ENCODE assay signal across 23 mouse cellular contexts in genomic region chr15:79282434-79282833, GRCm38 (mm10). TPM values are rescaled to one million over a fixed set of nuclear protein-coding genes. Genes with fewer than 3 reads are reported as not detected.
DNase-seq lines count a peak whose midpoint lies in the region; ATAC-seq and TF ChIP-seq lines count a peak whose summit lies in the region.
"Had no signal": no experiment of that assay in that cellular context is flagged by ENCODE, and none has a peak within 500 bp of the region (broad histone marks: within the 10 kb centered on the region; RNA-seq: fewer than 3 reads in every experiment).

No protein-coding gene starts in this region.

- no peak for TF ChIP-seq EP300 in liver, postnatal 0 days (IDR thresholded peaks at IDR 0.05; ENCODE audit: low read depth)
- no peak for TF ChIP-seq EP300 in lung, postnatal 0 days (IDR thresholded peaks at IDR 0.05)

- no peak for DNase-seq in liver, postnatal 0 days
- peak; percentile 33 for DNase-seq in lung, postnatal 0 days (ENCODE audit: low spot score)
- no peak for DNase-seq in lung, postnatal 10 days
- no peak for DNase-seq in yolk sac, embryonic 10.5 days (ENCODE audit: low spot score)
- no peak for DNase-seq in left cerebral cortex, adult 18-20 months (ENCODE audit: low spot score in 2 of 2)
- DNase-seq: adrenal gland, postnatal 14 days; cerebellum, adult 11-12 months; cerebellum, adult 9-10 months; cerebellum, postnatal 25 days; gastrocnemius, postnatal 14 days had no signal

- peak overlapping the region; percentile 90; the same call in 1 of the 2 replicates for H3K27ac ChIP-seq in liver, embryonic 12.5 days
- no peak overlapping the region for H3K27ac ChIP-seq in liver, postnatal 0 days (ENCODE audit: low read depth)
- H3K27ac ChIP-seq in lung, postnatal 0 days (ENCODE audit: low read length): no peak overlapping the region
- peak overlapping the region; percentile 93 for H3K27ac ChIP-seq in small intestine, adult 2 months (ENCODE audit: insufficient read depth, low read depth, low read length)
- H3K27ac ChIP-seq: embryonic facial prominence, embryonic 12.5 days; forebrain, embryonic 15.5 days; heart, embryonic 13.5 days; hindbrain, embryonic 14.5 days had no signal

- H3K9me3 ChIP-seq in liver, embryonic 12.5 days (replicated peaks): no peaks in the 10 kb centered on the region
- no peaks in the 10 kb centered on the region for H3K9me3 ChIP-seq in liver, postnatal 0 days (ENCODE audit: low read length)
- no peaks in the 10 kb centered on the region for H3K9me3 ChIP-seq in lung, postnatal 0 days (ENCODE audit: low read length)
- H3K9me3 ChIP-seq: embryonic facial prominence, embryonic 12.5 days; forebrain, embryonic 15.5 days; heart, embryonic 13.5 days had no signal

- TF ChIP-seq CTCF in liver, postnatal 0 days (IDR thresholded peaks at IDR 0.05; ENCODE audit: low read depth): no peak
- TF ChIP-seq CTCF in lung, postnatal 0 days (IDR thresholded peaks at IDR 0.05): no peak
- no peak for TF ChIP-seq CTCF in small intestine, adult 2 months (IDR thresholded peaks at IDR 0.05; ENCODE audit: extremely low read depth, insufficient read length, insufficient replicate concordance, low read depth, low read length)

- H3K4me3 ChIP-seq in liver, embryonic 12.5 days: no peak overlapping the region
- no peak overlapping the region for H3K4me3 ChIP-seq in liver, postnatal 0 days (ENCODE audit: low read depth, low read length)
- H3K4me3 ChIP-seq in lung, postnatal 0 days (ENCODE audit: low read depth, low read length): no peak overlapping the region
- peak overlapping the region; percentile 83 for H3K4me3 ChIP-seq in small intestine, adult 2 months (ENCODE audit: low read depth, low read length)
- H3K4me3 ChIP-seq: embryonic facial prominence, embryonic 12.5 days; forebrain, embryonic 15.5 days; heart, embryonic 13.5 days had no signal

- H3K4me2 ChIP-seq in liver, embryonic 12.5 days: no peak overlapping the region
- H3K4me2 ChIP-seq in liver, postnatal 0 days (ENCODE audit: low read depth, low read length): no peak overlapping the region
- no peak overlapping the region for H3K4me2 ChIP-seq in lung, postnatal 0 days (replicated peaks; ENCODE audit: low read depth, low read length)
- H3K4me2 ChIP-seq: embryonic facial prominence, embryonic 12.5 days; forebrain, embryonic 15.5 days; heart, embryonic 13.5 days; hindbrain, embryonic 14.5 days had no signal

- peaks cover 18% of the 10 kb centered on the region for H3K36me3 ChIP-seq in liver, embryonic 12.5 days
- H3K36me3 ChIP-seq in liver, postnatal 0 days (replicated peaks; ENCODE audit: insufficient read depth, low read length): 0 out of 2 replicates have a peak, but pooled peaks cover 2% of the 10 kb centered on the region
- no peaks in the 10 kb centered on the region for H3K36me3 ChIP-seq in lung, postnatal 0 days (ENCODE audit: insufficient read depth, low read length)
- peaks cover 35% of the 10 kb centered on the region for H3K36me3 ChIP-seq in small intestine, adult 2 months (ENCODE audit: control insufficient read depth, insufficient read depth, low read length)
- H3K36me3 ChIP-seq: forebrain, embryonic 15.5 days had no signal

- WGBS in liver, embryonic 12.5 days (ENCODE audit: insufficient replicate concordance): 75% methylated on average over 5 of the region's 5 CpGs
- 77% methylated on average over 5 of the region's 5 CpGs for WGBS in liver, postnatal 0 days (ENCODE audit: insufficient replicate concordance)
- 50% methylated on average over 5 of the region's 5 CpGs for WGBS in lung, postnatal 0 days
- 31% methylated on average over 5 of the region's 5 CpGs for WGBS in small intestine, adult 2 months

- 0 out of 2 replicates have a peak overlapping the region, but pooled peaks have one; percentile 24 for H3K9ac ChIP-seq in liver, embryonic 12.5 days
- H3K9ac ChIP-seq in liver, postnatal 0 days (replicated peaks): no peak overlapping the region
- no peak overlapping the region for H3K9ac ChIP-seq in lung, postnatal 0 days (replicated peaks; ENCODE audit: low read depth)
- H3K9ac ChIP-seq: embryonic facial prominence, embryonic 12.5 days; forebrain, embryonic 15.5 days; heart, embryonic 13.5 days; hindbrain, embryonic 14.5 days had no signal

- no peaks in the 10 kb centered on the region for H3K27me3 ChIP-seq in liver, embryonic 12.5 days (replicated peaks)
- no peaks in the 10 kb centered on the region for H3K27me3 ChIP-seq in liver, postnatal 0 days (ENCODE audit: insufficient read depth, low read length)
- no peaks in the 10 kb centered on the region for H3K27me3 ChIP-seq in lung, postnatal 0 days (replicated peaks; ENCODE audit: insufficient read depth, low read length)
- no peaks in the 10 kb centered on the region for H3K27me3 ChIP-seq in small intestine, adult 2 months (ENCODE audit: control insufficient read depth, insufficient read depth, low read length)
- H3K27me3 ChIP-seq: CH12.LX; embryonic facial prominence, embryonic 12.5 days; forebrain, embryonic 15.5 days; heart, embryonic 13.5 days; Patski had no signal

- no peak for TF ChIP-seq POLR2A in small intestine, adult 2 months (IDR thresholded peaks at IDR 0.05; ENCODE audit: low read depth, low read length)

- peaks cover 26% of the 10 kb centered on the region for H3K4me1 ChIP-seq in liver, embryonic 12.5 days
- H3K4me1 ChIP-seq in liver, postnatal 0 days (ENCODE audit: insufficient read depth): peaks cover 20% of the 10 kb centered on the region
- H3K4me1 ChIP-seq in lung, postnatal 0 days (ENCODE audit: insufficient read depth, low read depth, low read length): 0 out of 2 replicates have a peak, but pooled peaks cover 3% of the 10 kb centered on the region
- peaks cover 29% of the 10 kb centered on the region for H3K4me1 ChIP-seq in small intestine, adult 2 months (ENCODE audit: control insufficient read depth, insufficient read depth, insufficient read length, low read length)
- H3K4me1 ChIP-seq: forebrain, embryonic 15.5 days had no signal

- ATAC-seq in liver, embryonic 12.5 days: no peak
- no peak for ATAC-seq in liver, postnatal 0 days
- ATAC-seq in lung, postnatal 0 days: peak; percentile 5; the same call in 1 of the 2 replicates
- ATAC-seq: activated CD4-positive, CD25-positive, alpha-beta regulatory T cell, adult 4 months; forebrain, embryonic 15.5 days; Patski had no signal

RNA-seq across cellular contexts. Expression of gene Baiap2l2, which starts 2.9 kb away (rescaled TPM):
- 1.2 and 1.4 TPM in 2 replicates for polyA plus RNA-seq in liver, embryonic 12.5 days (2016; fragmentation: Nextera tagmentation; extraction: Ambion mirVana)
- 1.2 and 2.1 TPM in 2 replicates for polyA plus RNA-seq in liver, postnatal 0 days (2015; fragmentation: Nextera tagmentation; extraction: Ambion mirVana)
- polyA plus RNA-seq in lung, postnatal 0 days (2015; fragmentation: Nextera tagmentation; extraction: Ambion mirVana): 1.4 and 2.7 TPM in 2 replicates
- polyA plus RNA-seq in small intestine, adult 2 months (2012; rRNA removed): 139 and 542 TPM in 2 replicates
- total RNA-seq in left cerebral cortex, adult 18-20 months (2021): 1 to 10 TPM; 3.1 to 4.9 TPM

RNA-seq across cellular contexts. Expression of gene Slc16a8, which starts 27.9 kb away (rescaled TPM):
- polyA plus RNA-seq in liver, embryonic 12.5 days (2016; fragmentation: Nextera tagmentation; extraction: Ambion mirVana): not detected in 2 replicates
- polyA plus RNA-seq in liver, postnatal 0 days (2015; fragmentation: Nextera tagmentation; extraction: Ambion mirVana): not detected in 2 replicates
- 0.07 and 0.13 TPM in 2 replicates for polyA plus RNA-seq in lung, postnatal 0 days (2015; fragmentation: Nextera tagmentation; extraction: Ambion mirVana)
- polyA plus RNA-seq in small intestine, adult 2 months (2012; rRNA removed): 0.75 and 2.6 TPM in 2 replicates
- not detected for total RNA-seq in left cerebral cortex, adult 18-20 months (2021)
- total RNA-seq: adrenal gland, adult 18-20 months; adrenal gland, postnatal 14 days; hematopoietic stem cell, adult 5-6 weeks had no signal
- polyA plus RNA-seq: activated CD4-positive, CD25-positive, alpha-beta regulatory T cell, adult 4 months; cortical plate, adult 2 months; forebrain, embryonic 11.5 days had no signal

RNA-seq across cellular contexts. Expression of gene Pla2g6, which starts 45.8 kb away (rescaled TPM):
- polyA plus RNA-seq in liver, embryonic 12.5 days (2016; fragmentation: Nextera tagmentation; extraction: Ambion mirVana): 16.8 and 17.3 TPM in 2 replicates
- polyA plus RNA-seq in liver, postnatal 0 days (2015; fragmentation: Nextera tagmentation; extraction: Ambion mirVana): 18.5 and 18.8 TPM in 2 replicates
- polyA plus RNA-seq in lung, postnatal 0 days (2015; fragmentation: Nextera tagmentation; extraction: Ambion mirVana): 11.8 and 13.7 TPM in 2 replicates
- 24.1 and 40.2 TPM in 2 replicates for polyA plus RNA-seq in small intestine, adult 2 months (2012; rRNA removed)
- 10 to 100 TPM; 18.4 to 21.2 TPM for total RNA-seq in left cerebral cortex, adult 18-20 months (2021)

RNA-seq across cellular contexts. Expression of gene Gm49486, which starts 53.2 kb away (rescaled TPM):
- polyA plus RNA-seq in liver, embryonic 12.5 days (2016; fragmentation: Nextera tagmentation; extraction: Ambion mirVana): 0.07 TPM in 1 of 2 replicates, not detected in the other
- 0.08 TPM in 2 replicates for polyA plus RNA-seq in liver, postnatal 0 days (2015; fragmentation: Nextera tagmentation; extraction: Ambion mirVana)
- polyA plus RNA-seq in lung, postnatal 0 days (2015; fragmentation: Nextera tagmentation; extraction: Ambion mirVana): 0.16 and 0.31 TPM in 2 replicates
- polyA plus RNA-seq in small intestine, adult 2 months (2012; rRNA removed): 0.05 and 0.08 TPM in 2 replicates
- total RNA-seq in left cerebral cortex, adult 18-20 months (2021): under 1 TPM; 0.16 to 0.42 TPM
- total RNA-seq: hematopoietic stem cell, adult 5-6 weeks had no signal

RNA-seq across cellular contexts. Expression of gene Pick1, which starts 53.5 kb away (rescaled TPM):
- polyA plus RNA-seq in liver, embryonic 12.5 days (2016; fragmentation: Nextera tagmentation; extraction: Ambion mirVana): 16.1 and 17.1 TPM in 2 replicates
- polyA plus RNA-seq in liver, postnatal 0 days (2015; fragmentation: Nextera tagmentation; extraction: Ambion mirVana): 11.5 and 12.2 TPM in 2 replicates
- 22.0 and 22.2 TPM in 2 replicates for polyA plus RNA-seq in lung, postnatal 0 days (2015; fragmentation: Nextera tagmentation; extraction: Ambion mirVana)
- 20.8 and 27.9 TPM in 2 replicates for polyA plus RNA-seq in small intestine, adult 2 months (2012; rRNA removed)
- 10 to 100 TPM; 47.1 to 54.0 TPM for total RNA-seq in left cerebral cortex, adult 18-20 months (2021)

Comparison
In these comparisons a context has a peak if more than half of its experiments do, and no peak if none do; other contexts are left out.
1. H3K27ac ChIP-seq: peak in liver, embryonic 12.5 days (single experiment) and small intestine, adult 2 months (single experiment); none in liver, postnatal 0 days (single experiment) and lung, postnatal 0 days (single experiment).
2. RNA of gene Baiap2l2, which starts 2.9 kb away (polyA plus RNA-seq): 139 to 542 TPM in small intestine, adult 2 months; 1.4 to 2.7 TPM in lung, postnatal 0 days, 1.2 to 2.1 TPM in liver, postnatal 0 days and 1.2 to 1.4 TPM in liver, embryonic 12.5 days; every median in the first group is over 10 times any median in the second.